Comparison of ENCODE assay signal across 8 mouse cellular contexts in genomic region chr13:53783492-53783891, GRCm38 (mm10).
DNase-seq lines count a peak whose midpoint lies in the region; ATAC-seq lines count a peak whose summit lies in the region.

No protein-coding gene starts in this region.

- no peaks in the 10 kb centered on the region for H3K9me3 ChIP-seq in kidney, embryonic 14.5 days (ENCODE audit: control insufficient read depth, low read length)

- no peaks in the 10 kb centered on the region for H3K4me1 ChIP-seq in kidney, embryonic 14.5 days (ENCODE audit: control insufficient read depth, insufficient read depth, low read length)

- no peak overlapping the region for H3K4me3 ChIP-seq in kidney, embryonic 14.5 days (ENCODE audit: low read length)

- no peak overlapping the region for H3K27ac ChIP-seq in kidney, embryonic 14.5 days (ENCODE audit: low read depth, low read length)

- H3K36me3 ChIP-seq in kidney, embryonic 14.5 days (ENCODE audit: control insufficient read depth, insufficient read depth, low read length): no peaks in the 10 kb centered on the region

- intact Hi-C loops in left cerebral cortex, postnatal 25 days (cut with DNase I): loop anchor here (1.0 to 10.0 kb wide), 3 partner anchors 272 to 441 kb away; partner anchors contain the start of gene Drd1

- DNase-seq in kidney, adult 11 months: peak; percentile 15
- peak; percentile 71 for DNase-seq in cerebellum, adult 8-10 months
- peak; percentile 46 for DNase-seq in induced T-regulatory cell, adult 2 months (ENCODE audit: low read depth)
- peak; percentile 88 to 92 for DNase-seq in left cerebral cortex, postnatal 25 days (ENCODE audit: low spot score in 2 of 2)
- peak; percentile 5 for DNase-seq in naive thymus-derived CD4-positive, alpha-beta T cell, adult 2 months (ENCODE audit: low read depth)
- peak; percentile 83 for DNase-seq in testis, postnatal 10 days (ENCODE audit: low spot score)

- ATAC-seq in kidney, embryonic 14.5 days (ENCODE audit: low FRiP score, low TSS enrichment): no peak
- ATAC-seq in frontal cortex, adult (ENCODE audit: low TSS enrichment): peak; percentile 95

- H3K4me2 ChIP-seq in kidney, embryonic 14.5 days (replicated peaks; ENCODE audit: low read depth, low read length): no peak overlapping the region

- H3K9ac ChIP-seq in kidney, embryonic 14.5 days (ENCODE audit: low read depth, low read length): no peak overlapping the region

- H3K27me3 ChIP-seq in kidney, embryonic 14.5 days (ENCODE audit: control insufficient read depth, insufficient read depth, low read length): no peaks in the 10 kb centered on the region

- 19% methylated on average over 6 of the region's 6 CpGs for WGBS in kidney, embryonic 14.5 days

Comparison
In these comparisons a context has a peak if more than half of its experiments do, and no peak if none do; other contexts are left out.
1. DNase-seq: peak in every context shown above with its lines; median percentile 90 in left cerebral cortex, postnatal 25 days; 83 in testis, postnatal 10 days; 71 in cerebellum, adult 8-10 months; 46 in induced T-regulatory cell, adult 2 months; 15 in kidney, adult 11 months; 5 in naive thymus-derived CD4-positive, alpha-beta T cell, adult 2 months.